Mouse (Mus musculus) c-Kit-positive CD71-positive TER-119-negative erythroid progenitor cells, embryonic 14.5 days (primary cell): ENCODE results near the gene Rps6kc1.

Experiments
- DNase-seq: peaks from one replicate; pipeline ENCODE4 v3.0.0-alpha.2; 2013; ENCODE audit warnings: low read depth

Rps6kc1 gene

GRCm38 (mm10) chr1:190667326-190667725, 244.2 kb downstream of the Rps6kc1 start:
- DNase-seq = no peak

- DNase-seq = no peak
These were observed 246.1 kb downstream of the Rps6kc1 start for GRCm38 (mm10) chr1:190665490-190665875.

GRCm38 (mm10) chr1:190664767-190665489, 246.6 kb downstream of the Rps6kc1 start:
- no peak for DNase-seq

DNA sequence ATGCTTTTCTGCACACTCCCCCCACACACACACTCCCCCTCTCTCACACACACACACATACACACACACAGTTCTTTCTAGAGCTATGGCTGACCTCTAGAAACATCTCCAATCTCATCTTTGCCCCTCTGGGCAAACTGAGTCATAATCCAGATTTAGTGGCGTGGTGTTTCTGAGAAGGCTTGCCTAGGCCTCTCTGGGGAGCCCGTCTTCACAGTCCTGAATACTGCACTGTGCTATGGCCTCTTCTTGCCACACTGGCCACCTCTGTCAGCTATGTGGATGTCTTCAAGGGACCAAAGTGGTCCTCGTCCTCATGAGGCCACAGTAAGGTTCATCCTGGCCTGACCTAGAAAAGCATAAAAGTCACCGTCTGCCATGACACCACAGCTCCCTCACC, 247.6 kb downstream of the Rps6kc1 start:
- no peak for DNase-seq

GRCm38 (mm10) chr1:190662736-190663135, 248.8 kb downstream of the Rps6kc1 start:
- DNase-seq = no peak

DNA sequence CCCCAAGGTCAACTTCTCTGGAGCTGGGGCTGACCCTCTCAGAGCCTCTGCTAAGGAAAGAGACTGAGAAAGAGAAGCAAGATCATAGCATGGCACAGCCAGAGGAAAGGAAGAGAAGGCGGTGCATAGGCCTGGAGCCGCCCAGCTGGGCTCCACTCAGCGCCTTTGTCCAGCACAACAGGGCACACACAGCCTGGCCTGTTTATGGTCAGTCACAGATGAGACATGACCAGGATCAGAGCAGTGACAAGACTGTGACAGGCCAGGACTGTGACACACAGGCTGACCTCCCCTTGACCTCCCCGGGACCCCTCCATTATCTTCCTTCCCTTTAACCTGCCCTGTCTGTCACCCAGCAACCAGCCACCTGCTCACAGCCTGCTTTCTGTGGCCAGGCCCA, 249.8 kb downstream of the Rps6kc1 start:
- no peak for DNase-seq

GRCm38 (mm10) chr1:190661249-190661648, 250.3 kb downstream of the Rps6kc1 start:
- DNase-seq = no peak

- DNase-seq = no peak
These were observed 251.7 kb downstream of the Rps6kc1 start for GRCm38 (mm10) chr1:190659722-190660502.

- no peak for DNase-seq
These were observed 253.3 kb downstream of the Rps6kc1 start for GRCm38 (mm10) chr1:190658266-190658665.

DNA sequence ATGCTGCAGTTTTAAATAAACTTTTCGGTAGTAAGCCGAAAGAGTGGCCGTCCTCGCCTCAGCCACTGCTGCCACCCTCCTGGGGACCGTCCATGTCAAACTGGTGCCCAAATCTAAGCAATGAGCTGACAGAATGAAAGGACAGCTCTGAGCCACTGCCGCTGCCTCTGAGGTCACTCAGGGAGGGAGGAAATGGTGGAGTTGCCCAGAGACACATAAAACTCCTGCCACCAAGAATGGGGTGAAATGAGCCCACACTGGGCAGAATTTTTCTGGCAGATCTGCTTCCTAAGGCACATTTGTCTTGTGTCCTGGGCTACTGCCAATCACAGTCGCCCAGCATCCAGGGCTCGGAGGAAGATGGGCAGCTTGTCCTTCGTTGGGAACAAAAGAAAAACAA, 255.5 kb downstream of the Rps6kc1 start:
- DNase-seq = no peak

- DNase-seq = no peak
These were observed 255.9 kb downstream of the Rps6kc1 start for GRCm38 (mm10) chr1:190655651-190656050.

- DNase-seq = no peak
These were observed 256.5 kb downstream of the Rps6kc1 start for GRCm38 (mm10) chr1:190655081-190655480.

DNA sequence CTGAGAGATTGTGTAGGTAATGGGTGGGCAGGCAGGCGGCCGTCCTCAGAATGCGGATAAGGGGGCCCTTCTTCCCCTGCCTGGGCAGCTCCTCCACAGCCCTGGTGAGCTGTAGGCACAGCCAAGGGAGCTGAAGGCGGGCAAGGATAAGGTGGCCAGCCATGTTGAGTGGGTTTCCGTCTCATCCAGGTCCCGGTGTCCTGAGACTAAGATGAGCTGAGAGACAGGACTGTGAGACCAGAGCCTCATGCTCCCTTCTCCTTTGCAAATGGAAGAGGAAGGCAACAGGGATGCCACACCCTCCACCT, 256.9 kb downstream of the Rps6kc1 start:
- DNase-seq = no peak

DNA sequence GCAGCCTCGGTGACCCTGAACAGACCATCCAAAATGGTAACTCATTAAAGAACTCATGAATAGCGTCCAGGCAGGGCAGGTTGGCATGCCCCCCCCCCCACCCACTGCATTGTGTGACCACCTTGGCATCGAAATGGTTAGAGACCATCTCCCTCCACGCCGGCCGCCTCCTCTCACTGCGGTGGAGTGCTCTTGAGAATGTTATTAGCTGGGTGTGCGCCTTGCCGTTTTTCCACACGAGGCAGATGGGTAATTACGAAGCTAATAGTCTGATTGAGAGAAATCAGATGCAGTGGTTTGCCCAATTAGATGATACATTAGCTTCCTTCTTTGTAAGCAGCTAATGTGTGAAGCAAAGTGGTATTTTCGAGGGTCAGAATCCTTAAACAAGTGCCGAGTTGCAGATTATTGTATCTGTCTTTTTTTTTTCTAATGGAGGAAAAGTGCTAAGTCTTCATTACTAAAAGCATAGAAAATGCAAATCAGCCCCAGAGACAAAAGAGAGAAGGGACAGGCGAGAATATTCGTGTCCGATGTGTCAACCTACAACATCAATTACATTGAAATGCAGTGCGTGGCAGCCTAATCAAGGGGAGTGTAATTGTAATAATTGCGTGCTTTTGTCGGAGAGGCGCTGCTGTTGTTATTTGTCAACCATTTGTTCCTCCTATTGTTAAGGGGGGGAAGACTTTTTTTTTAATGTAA, 257.4 kb downstream of the Rps6kc1 start:
- DNase-seq = no peak

- no peak for DNase-seq
These were observed 258.5 kb downstream of the Rps6kc1 start for GRCm38 (mm10) chr1:190653081-190653480.
